Mouse (Mus musculus): ENCODE results near the gene Pak4. TPM values are rescaled to one million over a fixed set of nuclear protein-coding genes. Genes with fewer than 3 reads are reported as not detected.

Gene Pak4
- polyA plus RNA-seq, 1 experiment, result 24.7 TPM

GRCm38 (mm10) chr7:28587644-28588043, 10.3 kb downstream of the Pak4 start:
- no peak for DNase-seq (ENCODE audit: low spot score)

- no peak for DNase-seq (ENCODE audit: low spot score)
Observed at GRCm38 (mm10) chr7:28586663-28587411, 11.1 kb downstream of the Pak4 start.

GRCm38 (mm10) chr7:28585001-28585400, 13.0 kb downstream of the Pak4 start:
- no peak for DNase-seq (ENCODE audit: low spot score)

- no peak for DNase-seq (ENCODE audit: low spot score)
Observed at GRCm38 (mm10) chr7:28584468-28584867, 13.5 kb downstream of the Pak4 start.

GRCm38 (mm10) chr7:28583570-28584344, 14.2 kb downstream of the Pak4 start:
- DNase-seq (ENCODE audit: low spot score), result no peak

GRCm38 (mm10) chr7:28582841-28583240, 15.1 kb downstream of the Pak4 start:
- DNase-seq (ENCODE audit: low spot score), result no peak

- DNase-seq (ENCODE audit: low spot score), result no peak
Observed at GRCm38 (mm10) chr7:28581721-28582120, 16.3 kb downstream of the Pak4 start.

GRCm38 (mm10) chr7:28579826-28580225, 18.2 kb downstream of the Pak4 start:
- no peak for DNase-seq (ENCODE audit: low spot score)

- no peak for DNase-seq (ENCODE audit: low spot score)
Observed at GRCm38 (mm10) chr7:28578543-28579053, 19.4 kb downstream of the Pak4 start.

- DNase-seq (ENCODE audit: low spot score), result no peak
Observed at GRCm38 (mm10) chr7:28577826-28578542, 20.0 kb downstream of the Pak4 start.

GRCm38 (mm10) chr7:28576271-28576914, 21.6 kb downstream of the Pak4 start:
- peak; percentile 55 for DNase-seq (ENCODE audit: low spot score)

- DNase-seq (ENCODE audit: low spot score), result no peak
Observed at GRCm38 (mm10) chr7:28575597-28575996, 22.4 kb downstream of the Pak4 start.

GRCm38 (mm10) chr7:28573236-28573635, 24.7 kb downstream of the Pak4 start:
- DNase-seq (ENCODE audit: low spot score), result no peak

- DNase-seq (ENCODE audit: low spot score), result no peak
Observed at GRCm38 (mm10) chr7:28572689-28573088, 25.3 kb downstream of the Pak4 start.

- no peak for DNase-seq (ENCODE audit: low spot score)
Observed at GRCm38 (mm10) chr7:28570982-28571682, 26.9 kb downstream of the Pak4 start.

GRCm38 (mm10) chr7:28570291-28570981, 27.5 kb downstream of the Pak4 start:
- DNase-seq (ENCODE audit: low spot score), result peak; percentile 95

GRCm38 (mm10) chr7:28568253-28568652, 29.7 kb downstream of the Pak4 start:
- DNase-seq (ENCODE audit: low spot score), result no peak

GRCm38 (mm10) chr7:28567539-28567938, 30.4 kb downstream of the Pak4 start:
- no peak for DNase-seq (ENCODE audit: low spot score)

- DNase-seq (ENCODE audit: low spot score), result no peak
Observed at GRCm38 (mm10) chr7:28565407-28565806, 32.6 kb downstream of the Pak4 start.

GRCm38 (mm10) chr7:28562951-28563350, 35.0 kb downstream of the Pak4 start:
- DNase-seq (ENCODE audit: low spot score), result no peak
